Mouse (Mus musculus) liver, adult 10 weeks (tissue): ENCODE results near the gene Gm21828. TPM values are rescaled to one million over a fixed set of nuclear protein-coding genes. Genes with fewer than 3 reads are reported as not detected.

ENCODE experiments used
- polyA plus RNA-seq: library from polyadenylated mRNA; stranded (reverse); fragments of 350-450 nt; fragmentation: Illumina TruSeq; extraction: RNeasy Lipid Tissue Mini Kit (QIAGEN cat#74804); gene quantifications from one replicate; pipeline ENCODE4 v1.2.3, GENCODE M21; 2014; ENCODE audit warnings: low read depth, low replicate concordance

Gm21828 gene
- polyA plus RNA-seq = not detected

DNA sequence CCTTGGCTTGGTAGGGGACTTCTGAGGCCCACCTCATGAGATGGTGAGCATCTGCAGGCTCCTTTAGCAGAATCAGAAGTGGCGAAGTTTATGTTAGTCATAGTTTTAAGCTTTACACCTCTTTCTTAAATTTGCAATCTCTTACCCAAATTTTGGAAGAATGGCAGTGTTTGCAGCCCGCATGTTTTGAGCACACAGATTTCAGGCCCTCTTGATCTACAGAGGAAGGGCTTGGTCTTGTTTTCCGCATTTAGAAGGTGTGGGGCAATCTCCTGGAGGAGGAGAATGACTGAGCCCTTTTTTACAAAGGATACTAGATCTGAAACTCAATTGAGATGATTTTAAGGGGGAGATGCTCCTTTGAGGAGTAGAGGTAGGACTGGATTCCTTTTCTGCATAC is at the start of gene Gm21828:
TSS of gene Gm21828 (minus strand) at position 101 of the 400 bp plus-strand sequence.

DNA sequence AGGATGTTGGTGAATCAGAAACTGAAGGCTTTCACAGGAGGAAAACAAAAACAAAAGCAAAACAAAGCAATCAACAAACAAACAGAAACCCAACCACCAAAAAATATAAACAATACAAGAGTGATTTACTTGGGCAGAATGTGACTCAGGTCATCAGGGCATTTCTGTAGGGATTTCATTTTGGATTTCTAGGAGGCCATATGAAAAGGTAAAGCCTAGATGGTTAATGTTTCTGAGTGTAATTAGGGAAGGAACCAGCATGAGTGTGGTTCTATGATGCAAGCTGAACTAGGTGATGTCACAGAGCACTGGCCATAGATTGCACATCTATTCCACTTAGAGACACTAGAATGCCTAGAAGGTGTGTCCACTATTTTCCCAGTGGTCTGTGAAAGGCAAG is 28.4 kb upstream of the Gm21828 start, which contains the start of the genes Gm21440 and Gm21454:
TSS of gene Gm21440 (plus strand) at position 301 of the 400 bp plus-strand sequence.
TSS of gene Gm21454 (plus strand) at position 352 of the 400 bp plus-strand sequence.

Other genes with a start within 250 kb of the Gm21828 start
- gene Gm20807, start 181.0 kb downstream of the Gm21828 start, polyA plus RNA-seq = not detected
- not detected for gene Gm21891, start 90.4 kb downstream of the Gm21828 start, polyA plus RNA-seq
- gene Gm21425, start 62.0 kb downstream of the Gm21828 start, polyA plus RNA-seq = not detected
- gene Gm21440, start 28.5 kb upstream of the Gm21828 start, polyA plus RNA-seq = not detected
- gene Gm21454, start 28.5 kb upstream of the Gm21828 start, polyA plus RNA-seq = not detected
- gene Gm21725, start 125.1 kb upstream of the Gm21828 start, polyA plus RNA-seq = not detected
- not detected for gene Gm21866, start 241.7 kb upstream of the Gm21828 start, polyA plus RNA-seq